Comparison of ENCODE assay signal across 12 mouse cellular contexts in the genomic region with DNA sequence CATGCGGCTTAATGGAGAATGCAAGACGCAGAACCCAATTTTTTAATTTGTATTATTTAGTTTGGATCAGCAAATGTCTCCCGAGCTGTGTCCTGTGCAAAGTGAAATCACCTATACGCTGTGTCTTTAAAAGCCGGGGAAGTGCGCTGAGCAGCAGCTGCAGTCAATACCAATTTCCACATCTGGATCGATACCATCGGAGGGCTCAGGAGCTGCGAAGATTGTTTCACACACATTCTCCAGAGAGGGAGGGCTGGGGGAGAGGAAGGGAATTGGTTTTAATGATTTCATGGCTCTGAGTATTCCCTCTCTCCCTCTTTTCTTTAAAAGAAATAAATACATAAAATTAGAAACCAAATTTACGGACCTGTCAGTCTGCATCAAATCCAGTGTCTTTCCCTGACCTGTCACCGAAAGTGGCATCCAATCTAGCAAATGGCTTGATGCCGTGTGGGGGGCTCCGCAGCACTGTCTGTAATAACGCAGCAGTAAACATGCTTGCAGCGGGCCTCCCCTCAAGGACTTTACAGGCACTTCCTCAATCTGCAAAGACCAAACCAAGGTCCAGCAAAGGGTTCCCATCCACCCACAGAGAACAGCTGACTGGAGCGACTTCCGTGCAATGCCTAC. TPM values are rescaled to one million over a fixed set of nuclear protein-coding genes. Genes with fewer than 3 reads are reported as not detected.
A peak's percentile ranks its signal among the peaks of the same experiment; 100 is the strongest.
DNase-seq lines count a peak whose midpoint lies in the region; ATAC-seq and TF ChIP-seq lines count a peak whose summit lies in the region.
"Had no signal": no experiment of that assay in that cellular context is flagged by ENCODE, and none has a peak within 500 bp of the region (broad histone marks: within the 10 kb centered on the region; RNA-seq: fewer than 3 reads in every experiment).

No protein-coding gene starts in this region.

- H3K9ac ChIP-seq in forebrain, embryonic 16.5 days (replicated peaks; ENCODE audit: low read depth, low read length): no peak overlapping the region
- no peak overlapping the region for H3K9ac ChIP-seq in liver, adult 2 months (ENCODE audit: low read depth, low read length)
- no peak overlapping the region for H3K9ac ChIP-seq in liver, embryonic 11.5 days (ENCODE audit: low read depth, low read length)
- H3K9ac ChIP-seq in hindbrain, embryonic 16.5 days (ENCODE audit: low read depth, low read length): no peak overlapping the region
- H3K9ac ChIP-seq in neural tube, embryonic 14.5 days (replicated peaks; ENCODE audit: low read depth, low read length): no peak overlapping the region

- H3K27ac ChIP-seq in forebrain, embryonic 10.5 days: peak overlapping the region; percentile 51
- no peak overlapping the region for H3K27ac ChIP-seq in forebrain, embryonic 16.5 days (ENCODE audit: low read length)
- H3K27ac ChIP-seq in liver, adult 2 months (replicated peaks; ENCODE audit: insufficient read depth, low read depth, low read length): no peak overlapping the region
- no peak overlapping the region for H3K27ac ChIP-seq in liver, embryonic 11.5 days (ENCODE audit: low read depth, low read length)
- peak overlapping the region; percentile 21; the same call in 1 of the 2 replicates for H3K27ac ChIP-seq in hindbrain, embryonic 16.5 days (ENCODE audit: low read depth, low read length)
- peak overlapping the region; percentile 22; the same call in 1 of the 2 replicates for H3K27ac ChIP-seq in neural tube, embryonic 14.5 days (ENCODE audit: low read depth, low read length)
- H3K27ac ChIP-seq: macrophage had no signal

- no peak overlapping the region for H3K4me2 ChIP-seq in forebrain, embryonic 16.5 days (ENCODE audit: low read length)
- H3K4me2 ChIP-seq in liver, embryonic 11.5 days: no peak overlapping the region
- H3K4me2 ChIP-seq in hindbrain, embryonic 16.5 days (ENCODE audit: low read length): peak overlapping the region; percentile 11
- no peak overlapping the region for H3K4me2 ChIP-seq in neural tube, embryonic 14.5 days (ENCODE audit: low read depth, low read length)

- no peak for DNase-seq in forebrain, embryonic 10.5 days (ENCODE audit: extremely low spot score, low spot score)
- peak; percentile 70 for DNase-seq in liver, adult 2 months (ENCODE audit: extremely low read depth, low read depth, low spot score)
- DNase-seq in liver, embryonic 11.5 days (ENCODE audit: low spot score): no peak
- DNase-seq in right cerebral cortex, postnatal 4 days: no peak
- DNase-seq in kidney, postnatal 25 days: no peak
- DNase-seq: thymus, adult 2 months had no signal

- peaks cover 43% of the 10 kb centered on the region for H3K4me1 ChIP-seq in forebrain, embryonic 10.5 days
- peaks cover 26% of the 10 kb centered on the region for H3K4me1 ChIP-seq in forebrain, embryonic 16.5 days (replicated peaks; ENCODE audit: control insufficient read depth, insufficient read depth, low read length)
- H3K4me1 ChIP-seq in liver, adult 2 months (ENCODE audit: control insufficient read depth, insufficient read depth, low read length): peaks cover 5% of the 10 kb centered on the region
- H3K4me1 ChIP-seq in liver, embryonic 11.5 days (replicated peaks; ENCODE audit: control insufficient read depth, insufficient read depth, low read length): no peaks in the 10 kb centered on the region
- peaks cover 16% of the 10 kb centered on the region for H3K4me1 ChIP-seq in hindbrain, embryonic 16.5 days (ENCODE audit: control insufficient read depth, insufficient read depth, low read depth, low read length)
- peaks cover 13% of the 10 kb centered on the region; the same call in 1 of the 2 replicates for H3K4me1 ChIP-seq in neural tube, embryonic 14.5 days (ENCODE audit: control insufficient read depth, insufficient read depth, low read length)

- H3K27me3 ChIP-seq in forebrain, embryonic 10.5 days (ENCODE audit: poor library complexity, severe bottlenecking): no peaks in the 10 kb centered on the region
- no peaks in the 10 kb centered on the region for H3K27me3 ChIP-seq in forebrain, embryonic 16.5 days (replicated peaks; ENCODE audit: control insufficient read depth, insufficient read depth, low read length)
- no peaks in the 10 kb centered on the region for H3K27me3 ChIP-seq in liver, adult 2 months (ENCODE audit: control insufficient read depth, insufficient read depth, low read length)
- no peaks in the 10 kb centered on the region for H3K27me3 ChIP-seq in liver, embryonic 11.5 days (replicated peaks; ENCODE audit: control insufficient read depth, insufficient read depth, low read length)
- H3K27me3 ChIP-seq in hindbrain, embryonic 16.5 days (replicated peaks; ENCODE audit: control insufficient read depth, insufficient read depth, low read length): no peaks in the 10 kb centered on the region
- no peaks in the 10 kb centered on the region for H3K27me3 ChIP-seq in neural tube, embryonic 14.5 days (ENCODE audit: control insufficient read depth, insufficient read depth, low read length)

- 91% methylated on average over 17 of the region's 17 CpGs for WGBS in forebrain, embryonic 10.5 days
- WGBS in forebrain, embryonic 16.5 days: 84% methylated on average over 17 of the region's 17 CpGs
- WGBS in liver, adult 2 months: 58% methylated on average over 17 of the region's 17 CpGs
- 81% methylated on average over 17 of the region's 17 CpGs for WGBS in liver, embryonic 11.5 days
- 65% methylated on average over 17 of the region's 17 CpGs for WGBS in hindbrain, embryonic 16.5 days
- 75% methylated on average over 17 of the region's 17 CpGs for WGBS in neural tube, embryonic 14.5 days

- no peak overlapping the region for H3K4me3 ChIP-seq in forebrain, embryonic 10.5 days
- H3K4me3 ChIP-seq in forebrain, embryonic 16.5 days (replicated peaks; ENCODE audit: low read length): no peak overlapping the region
- no peak overlapping the region for H3K4me3 ChIP-seq in liver, adult 2 months (ENCODE audit: insufficient read depth, low read depth, low read length)
- H3K4me3 ChIP-seq in liver, embryonic 11.5 days (ENCODE audit: low read depth, low read length): no peak overlapping the region
- H3K4me3 ChIP-seq in hindbrain, embryonic 16.5 days (ENCODE audit: low read length): no peak overlapping the region
- H3K4me3 ChIP-seq in neural tube, embryonic 14.5 days (ENCODE audit: low read depth, low read length): no peak overlapping the region

- H3K36me3 ChIP-seq in forebrain, embryonic 10.5 days (replicated peaks): no peaks in the 10 kb centered on the region
- H3K36me3 ChIP-seq in forebrain, embryonic 16.5 days (ENCODE audit: control insufficient read depth, insufficient read depth): no peaks in the 10 kb centered on the region
- no peaks in the 10 kb centered on the region for H3K36me3 ChIP-seq in liver, adult 2 months (ENCODE audit: control insufficient read depth, insufficient read depth, low read length)
- H3K36me3 ChIP-seq in liver, embryonic 11.5 days (ENCODE audit: control insufficient read depth, insufficient read depth, low read length): no peaks in the 10 kb centered on the region
- no peaks in the 10 kb centered on the region for H3K36me3 ChIP-seq in hindbrain, embryonic 16.5 days (ENCODE audit: control insufficient read depth, insufficient read depth, low read length)
- no peaks in the 10 kb centered on the region for H3K36me3 ChIP-seq in neural tube, embryonic 14.5 days (ENCODE audit: control insufficient read depth, insufficient read depth, low read length)

- TF ChIP-seq CTCF in liver, adult 2 months (IDR thresholded peaks at IDR 0.05; ENCODE audit: low read depth, low read length): no peak

- no peak for ATAC-seq in forebrain, embryonic 16.5 days
- no peak for ATAC-seq in liver, embryonic 11.5 days (replicated peaks; ENCODE audit: low FRiP score)
- ATAC-seq in hindbrain, embryonic 16.5 days: peak; percentile 31
- peak; percentile 28; the same call in 1 of the 2 replicates for ATAC-seq in neural tube, embryonic 14.5 days (ENCODE audit: low read depth)
- ATAC-seq: intestine, embryonic 16.5 days had no signal

- H3K9me3 ChIP-seq in forebrain, embryonic 10.5 days: no peaks in the 10 kb centered on the region
- no peaks in the 10 kb centered on the region for H3K9me3 ChIP-seq in forebrain, embryonic 16.5 days (ENCODE audit: control insufficient read depth, low read length)
- no peaks in the 10 kb centered on the region for H3K9me3 ChIP-seq in liver, embryonic 11.5 days (ENCODE audit: control insufficient read depth, low read length)
- no peaks in the 10 kb centered on the region for H3K9me3 ChIP-seq in hindbrain, embryonic 16.5 days (ENCODE audit: control insufficient read depth, low read length)
- H3K9me3 ChIP-seq in neural tube, embryonic 14.5 days (ENCODE audit: control insufficient read depth, low read length): no peaks in the 10 kb centered on the region

- TF ChIP-seq POLR2A in liver, adult 2 months (IDR thresholded peaks at IDR 0.05; ENCODE audit: extremely low read depth, insufficient read depth, low read length): no peak

- H3K79me2 ChIP-seq in liver, adult 2 months (ENCODE audit: control insufficient read depth, insufficient read depth, low read length): no peaks in the 10 kb centered on the region

RNA-seq across cellular contexts. Expression of gene Pbx1, which starts 43.6 kb away (rescaled TPM):
- 38.2 and 38.8 TPM in 2 replicates for polyA plus RNA-seq in forebrain, embryonic 10.5 days (2016; fragmentation: Nextera tagmentation; extraction: Ambion mirVana)
- polyA plus RNA-seq in forebrain, embryonic 16.5 days (2015; fragmentation: Nextera tagmentation; extraction: Ambion mirVana): 82.9 and 91.2 TPM in 2 replicates
- total RNA-seq in liver, adult 2 months (2014; rRNA removed): 6.1 and 8.1 TPM in 2 replicates
- 7.7 and 9.9 TPM in 2 replicates for polyA plus RNA-seq in liver, adult 2 months (2012; rRNA removed)
- 14.6 and 17.0 TPM in 2 replicates for polyA plus RNA-seq in liver, embryonic 11.5 days (2014; fragmentation: Nextera tagmentation; extraction: Ambion mirVana)
- polyA plus RNA-seq in hindbrain, embryonic 16.5 days (2015; fragmentation: Nextera tagmentation; extraction: Ambion mirVana): 36.0 and 38.9 TPM in 2 replicates
- polyA plus RNA-seq in neural tube, embryonic 14.5 days (2014; fragmentation: Nextera tagmentation; extraction: Ambion mirVana): 41.2 and 47.8 TPM in 2 replicates
- total RNA-seq: MEL had no signal

Comparison
In these comparisons a context has a peak if more than half of its experiments do, and no peak if none do; other contexts are left out.
1. H3K27ac ChIP-seq: peak in forebrain, embryonic 10.5 days (single experiment), hindbrain, embryonic 16.5 days (single experiment) and neural tube, embryonic 14.5 days (single experiment); none in forebrain, embryonic 16.5 days (single experiment), liver, adult 2 months (single experiment) and liver, embryonic 11.5 days (single experiment).
2. ATAC-seq: peak in hindbrain, embryonic 16.5 days (single experiment) and neural tube, embryonic 14.5 days (single experiment); none in forebrain, embryonic 16.5 days (single experiment) and liver, embryonic 11.5 days (single experiment).